Mouse (Mus musculus): ENCODE results near the gene Bhmt2. TPM values are rescaled to one million over a fixed set of nuclear protein-coding genes. Genes with fewer than 3 reads are reported as not detected.
A peak's percentile ranks its signal among the peaks of the same experiment; 100 is the strongest.

The Bhmt2 gene
- polyA plus RNA-seq, 1 experiment from 2014 or later: 50.2 TPM

- WGBS (ENCODE audit: insufficient replicate concordance): 58% methylated on average over 4 of the region's 4 CpGs
- Histone ChIP-seq H3K27ac (ENCODE audit: low read length) (peak overlapping the region; percentile 84), H3K4me1 (ENCODE audit: control insufficient read depth, low read depth, low read length) (no peaks in the 10 kb centered on the region), H3K9ac (ENCODE audit: low read depth, low read length) (no peak overlapping the region), H3K4me3 (ENCODE audit: low read depth, low read length) (peak overlapping the region; percentile 21), H3K36me3 (ENCODE audit: control insufficient read depth, insufficient read depth) (no peaks in the 10 kb centered on the region; the same call in 1 of the 2 replicates), H3K4me2 (ENCODE audit: low read depth, low read length) (peak overlapping the region; percentile 39), H3K9me3 (replicated peaks; ENCODE audit: control insufficient read depth, low read length) (no peaks in the 10 kb centered on the region), H3K27me3 (ENCODE audit: control insufficient read depth, insufficient read depth, low read depth, low read length) (peaks cover 3% of the 10 kb centered on the region; the same call in 1 of the 2 replicates)
- ATAC-seq (ENCODE audit: low read depth): peak; percentile 80
Measured at GRCm38 (mm10) chr13:93672371-93672770, 1.7 kb downstream of the Bhmt2 start.

DNA sequence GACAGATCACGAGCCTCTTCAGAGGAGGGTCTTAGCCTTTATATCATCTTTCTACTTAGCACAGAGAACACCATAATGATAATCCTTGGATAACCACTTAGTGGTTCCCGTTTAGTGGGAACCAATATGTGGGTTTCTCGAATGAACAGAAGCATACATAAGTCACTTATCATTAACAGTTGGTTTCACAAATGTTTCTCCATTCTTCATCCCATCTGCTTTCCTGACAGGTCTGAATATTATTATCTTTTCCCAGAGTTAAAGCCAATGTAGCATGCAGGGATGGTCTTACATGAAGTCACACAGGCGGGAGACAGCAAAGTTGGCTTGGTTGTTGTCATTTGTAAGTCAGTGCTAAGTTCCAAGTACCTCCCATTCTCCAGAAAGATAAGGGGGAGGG is 6.5 kb downstream of the Bhmt2 start:
- Histone ChIP-seq H3K27me3 (ENCODE audit: control insufficient read depth, insufficient read depth, low read depth, low read length) (no peaks in the 10 kb centered on the region), H3K9ac (ENCODE audit: low read depth, low read length) (no peak overlapping the region), H3K27ac (ENCODE audit: low read length) (no peak overlapping the region), H3K4me3 (ENCODE audit: low read depth, low read length) (no peak overlapping the region), H3K9me3 (replicated peaks; ENCODE audit: control insufficient read depth, low read length) (no peaks in the 10 kb centered on the region), H3K4me1 (ENCODE audit: control insufficient read depth, low read depth, low read length) (no peaks in the 10 kb centered on the region), H3K4me2 (ENCODE audit: low read depth, low read length) (no peak overlapping the region), H3K36me3 (ENCODE audit: control insufficient read depth, insufficient read depth) (no peaks in the 10 kb centered on the region; the same call in none of the 2 replicates)
- ATAC-seq (ENCODE audit: low read depth): no peak
- WGBS (ENCODE audit: insufficient replicate concordance): 61% methylated on average over 4 of the region's 4 CpGs

DNA sequence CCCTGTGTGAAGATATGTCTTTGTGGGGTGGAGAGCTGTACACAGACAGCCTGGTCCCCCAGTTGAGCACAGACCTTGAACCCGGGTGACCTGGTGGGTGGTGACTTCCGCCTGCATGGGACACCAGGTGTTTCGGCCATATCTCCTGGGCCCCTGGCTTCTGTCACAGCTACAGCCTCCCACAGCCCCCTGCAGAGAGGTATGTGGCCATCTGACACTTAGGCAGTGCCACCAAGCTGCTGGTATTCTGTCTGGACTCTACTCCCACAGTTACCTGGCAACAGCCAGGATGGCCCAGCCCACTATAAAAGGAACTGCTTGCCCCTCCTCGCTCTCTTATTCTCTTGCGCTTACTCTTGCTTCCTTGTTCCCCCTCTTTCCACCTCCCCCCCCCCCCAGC is 16.2 kb downstream of the Bhmt2 start:
- Histone ChIP-seq H3K27me3 (ENCODE audit: control insufficient read depth, insufficient read depth, low read depth, low read length) (no peaks in the 10 kb centered on the region), H3K9me3 (replicated peaks; ENCODE audit: control insufficient read depth, low read length) (no peaks in the 10 kb centered on the region), H3K36me3 (ENCODE audit: control insufficient read depth, insufficient read depth) (peaks cover 2% of the 10 kb centered on the region; the same call in 1 of the 2 replicates), H3K27ac (ENCODE audit: low read length) (no peak overlapping the region), H3K4me1 (ENCODE audit: control insufficient read depth, low read depth, low read length) (no peaks in the 10 kb centered on the region), H3K9ac (ENCODE audit: low read depth, low read length) (no peak overlapping the region), H3K4me3 (ENCODE audit: low read depth, low read length) (no peak overlapping the region), H3K4me2 (ENCODE audit: low read depth, low read length) (no peak overlapping the region)
- WGBS (ENCODE audit: insufficient replicate concordance): 76% methylated on average over 5 of the region's 5 CpGs
- ATAC-seq (ENCODE audit: low read depth): no peak

GRCm38 (mm10) chr13:93653382-93653781 is 20.7 kb downstream of the Bhmt2 start:
- H3K27ac ChIP-seq (ENCODE audit: low read length): no peak overlapping the region
- 53% methylated on average over 6 of the region's 6 CpGs for WGBS (ENCODE audit: insufficient replicate concordance)
- ATAC-seq (ENCODE audit: low read depth): no peak

GRCm38 (mm10) chr13:93648387-93649130 is 25.5 kb downstream of the Bhmt2 start:
- ATAC-seq (ENCODE audit: low read depth): peak; percentile 83
- peak overlapping the region; percentile 77 for H3K27ac ChIP-seq (ENCODE audit: low read length)
- 56% methylated on average over 7 of the region's 7 CpGs for WGBS (ENCODE audit: insufficient replicate concordance)

More at GRCm38 (mm10) chr13:93653382-93653781, 20.7 kb downstream of the Bhmt2 start:
- Histone ChIP-seq H3K4me2 (ENCODE audit: low read depth, low read length) (no peak overlapping the region), H3K4me1 (ENCODE audit: control insufficient read depth, low read depth, low read length) (no peaks in the 10 kb centered on the region), H3K4me3 (ENCODE audit: low read depth, low read length) (no peak overlapping the region), H3K9ac (ENCODE audit: low read depth, low read length) (no peak overlapping the region), H3K27me3 (ENCODE audit: control insufficient read depth, insufficient read depth, low read depth, low read length) (no peaks in the 10 kb centered on the region), H3K9me3 (replicated peaks; ENCODE audit: control insufficient read depth, low read length) (no peaks in the 10 kb centered on the region), H3K36me3 (ENCODE audit: control insufficient read depth, insufficient read depth) (0 out of 2 replicates have a peak, but pooled peaks cover 2% of the 10 kb centered on the region)

DNA sequence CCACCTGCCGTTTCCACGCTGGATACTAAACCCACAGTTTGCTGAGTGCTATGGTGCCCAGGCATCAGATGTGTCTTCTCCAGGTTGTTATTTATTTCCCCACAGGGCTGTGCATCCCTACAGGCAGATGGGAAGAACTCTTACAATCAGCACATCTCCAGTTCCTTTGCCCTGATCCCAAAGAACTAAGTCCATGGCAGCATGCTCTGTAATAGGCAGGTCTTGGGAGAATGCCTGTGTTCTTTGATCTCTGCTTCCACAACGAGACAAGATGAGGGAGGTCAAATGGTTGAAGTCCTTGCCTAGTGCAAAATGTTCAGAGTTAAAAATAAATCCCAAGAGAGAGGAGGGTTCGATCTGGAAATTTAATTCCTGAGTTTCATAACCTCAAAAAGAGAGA is 34.5 kb downstream of the Bhmt2 start:
- Histone ChIP-seq H3K36me3 (ENCODE audit: control insufficient read depth, insufficient read depth) (no peaks in the 10 kb centered on the region), H3K9ac (ENCODE audit: low read depth, low read length) (no peak overlapping the region), H3K9me3 (replicated peaks; ENCODE audit: control insufficient read depth, low read length) (no peaks in the 10 kb centered on the region), H3K27ac (ENCODE audit: low read length) (no peak overlapping the region), H3K4me1 (ENCODE audit: control insufficient read depth, low read depth, low read length) (no peaks in the 10 kb centered on the region), H3K4me3 (ENCODE audit: low read depth, low read length) (no peak overlapping the region), H3K4me2 (ENCODE audit: low read depth, low read length) (no peak overlapping the region), H3K27me3 (ENCODE audit: control insufficient read depth, insufficient read depth, low read depth, low read length) (no peaks in the 10 kb centered on the region)
- WGBS (ENCODE audit: insufficient replicate concordance): 44% methylated on average over 4 of the region's 4 CpGs
- ATAC-seq (ENCODE audit: low read depth): no peak

More at GRCm38 (mm10) chr13:93648387-93649130, 25.5 kb downstream of the Bhmt2 start:
- no peak overlapping the region for H3K4me3 ChIP-seq (ENCODE audit: low read depth, low read length)
- H3K4me1 ChIP-seq (ENCODE audit: control insufficient read depth, low read depth, low read length): no peaks in the 10 kb centered on the region
- H3K27me3 ChIP-seq (ENCODE audit: control insufficient read depth, insufficient read depth, low read depth, low read length): no peaks in the 10 kb centered on the region
- no peak overlapping the region for H3K4me2 ChIP-seq (ENCODE audit: low read depth, low read length)
- no peaks in the 10 kb centered on the region for H3K36me3 ChIP-seq (ENCODE audit: control insufficient read depth, insufficient read depth)
- no peaks in the 10 kb centered on the region for H3K9me3 ChIP-seq (replicated peaks; ENCODE audit: control insufficient read depth, low read length)
- no peak overlapping the region for H3K9ac ChIP-seq (ENCODE audit: low read depth, low read length)

DNA sequence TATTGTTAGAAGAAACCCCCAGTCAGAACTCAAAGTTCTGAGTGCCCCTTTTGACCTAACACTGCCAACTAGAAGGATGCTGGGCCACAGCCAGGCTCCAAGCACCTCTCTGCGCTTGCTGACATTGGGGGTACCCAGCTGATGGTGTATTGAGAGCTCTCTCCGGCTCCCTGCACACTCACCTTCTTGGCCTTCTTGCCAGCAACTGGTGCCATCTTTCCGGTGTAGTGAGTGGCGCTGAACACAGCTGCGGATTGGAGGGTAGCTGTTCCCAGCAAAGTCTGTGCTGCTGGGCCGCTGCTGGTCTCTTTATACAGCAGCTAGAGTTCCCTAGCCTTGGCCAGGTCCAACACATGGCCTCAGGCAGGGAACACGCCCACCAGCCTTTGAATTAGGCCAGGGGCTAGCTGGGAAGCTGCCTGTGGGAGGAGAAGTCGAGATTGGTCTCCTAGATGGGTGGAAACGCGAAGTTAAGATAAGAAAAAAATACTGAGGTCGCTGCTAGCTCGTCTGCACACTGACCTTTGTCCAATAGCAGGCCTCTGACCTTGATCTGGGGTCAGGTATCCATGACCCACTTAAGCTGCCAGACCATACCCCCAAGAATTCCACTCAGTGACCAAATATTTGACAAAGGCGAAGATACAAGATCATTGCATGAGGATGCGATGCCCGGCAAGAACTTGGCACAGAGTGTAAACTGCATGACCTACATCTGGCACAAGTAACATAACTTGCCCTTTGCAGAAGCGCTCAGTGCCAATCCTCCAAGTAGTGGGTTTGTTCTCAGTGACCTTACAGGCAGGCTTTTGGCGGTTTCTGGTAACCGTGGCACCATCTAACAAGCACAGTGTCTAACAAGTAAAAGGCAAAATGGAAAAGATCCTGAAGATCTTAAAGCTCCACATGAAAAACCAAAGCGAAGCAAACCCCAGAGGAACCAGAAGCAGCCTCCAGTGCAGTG is 36.5 kb downstream of the Bhmt2 start, which contains the start of gene Bhmt:
Bhmt (minus strand) TSS at position 680 of the 964 bp plus-strand sequence.
- H3K36me3 ChIP-seq (ENCODE audit: control insufficient read depth, insufficient read depth): no peaks in the 10 kb centered on the region
- peak within 1 kb of the TSS; percentile 43; the same call in 1 of the 2 replicates for H3K9ac ChIP-seq (ENCODE audit: low read depth, low read length)
- H3K27ac ChIP-seq (ENCODE audit: low read length): peak within 1 kb of the TSS; percentile 67
- H3K4me1 ChIP-seq (ENCODE audit: control insufficient read depth, low read depth, low read length): no peaks in the 10 kb centered on the region
- ATAC-seq (ENCODE audit: low read depth): peak; percentile 82
- WGBS (ENCODE audit: insufficient replicate concordance): 55% methylated on average over 19 of the region's 19 CpGs
- H3K27me3 ChIP-seq (ENCODE audit: control insufficient read depth, insufficient read depth, low read depth, low read length): no peaks in the 10 kb centered on the region
- peak within 1 kb of the TSS; percentile 47 for H3K4me3 ChIP-seq (ENCODE audit: low read depth, low read length)
- H3K9me3 ChIP-seq (replicated peaks; ENCODE audit: control insufficient read depth, low read length): no peaks in the 10 kb centered on the region
- H3K4me2 ChIP-seq (ENCODE audit: low read depth, low read length): peak within 1 kb of the TSS; percentile 26

DNA sequence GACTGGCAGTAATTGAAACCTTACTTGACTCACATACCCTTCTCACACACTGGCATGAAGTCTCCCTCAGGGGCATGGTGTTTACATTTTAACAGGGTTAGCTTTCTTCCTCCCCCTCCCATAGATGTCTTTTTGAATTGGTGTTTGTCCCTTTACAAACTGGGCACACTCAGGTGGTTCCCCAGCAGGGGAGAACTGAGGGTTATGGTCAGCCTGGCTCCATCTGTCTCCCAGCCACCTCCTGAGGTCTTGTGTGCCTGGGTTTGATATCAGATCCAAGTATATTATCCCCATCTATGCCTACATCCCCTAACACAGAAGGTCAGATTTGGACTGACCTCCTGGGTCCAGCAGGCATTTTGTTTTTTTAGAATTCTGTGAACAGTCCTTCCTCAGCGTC is 37.5 kb downstream of the Bhmt2 start:
- Histone ChIP-seq H3K4me2 (ENCODE audit: low read depth, low read length) (peak overlapping the region; percentile 26), H3K27ac (ENCODE audit: low read length) (peak overlapping the region; percentile 67), H3K27me3 (ENCODE audit: control insufficient read depth, insufficient read depth, low read depth, low read length) (no peaks in the 10 kb centered on the region), H3K9ac (ENCODE audit: low read depth, low read length) (peak overlapping the region; percentile 43; the same call in 1 of the 2 replicates), H3K9me3 (replicated peaks; ENCODE audit: control insufficient read depth, low read length) (no peaks in the 10 kb centered on the region), H3K4me1 (ENCODE audit: control insufficient read depth, low read depth, low read length) (no peaks in the 10 kb centered on the region), H3K36me3 (ENCODE audit: control insufficient read depth, insufficient read depth) (no peaks in the 10 kb centered on the region), H3K4me3 (ENCODE audit: low read depth, low read length) (peak overlapping the region; percentile 47)
- WGBS (ENCODE audit: insufficient replicate concordance): 77% methylated on average over 1 of the region's 1 CpGs
- no peak for ATAC-seq (ENCODE audit: low read depth)

Data from liver, embryonic 16.5 days (tissue).